1 mouse cellular context compared by ENCODE assay signal in genomic region chr4:106790218-106790617, GRCm38 (mm10).
TF ChIP-seq lines count a peak whose summit lies in the region.

No protein-coding gene starts in this region.

TF ChIP-seq in CH12.LX, 34 proteins besides CTCF, POLR2A, EP300 and RAD21:
- TF ChIP-seq SMC3 (IDR thresholded peaks at IDR 0.05; ENCODE audit: low read depth, low read length), result peak; percentile 60
- TF ChIP-seq TCF12 (IDR thresholded peaks at IDR 0.05; ENCODE audit: low read depth, low read length), result 0 out of 2 replicates have a peak, but pooled peaks have one; percentile 3
- peak; percentile 43; the same call in 1 of the 2 replicates for TF ChIP-seq MYC (IDR thresholded peaks at IDR 0.05; ENCODE audit: low read depth, low read length)
- TF ChIP-seq USF1 (IDR thresholded peaks at IDR 0.05; ENCODE audit: low read depth, low read length), result peak; percentile 32; the same call in 1 of the 2 replicates
- peak; percentile 39 for TF ChIP-seq USF2 (conservative IDR thresholded peaks at IDR 0.05; ENCODE audit: low read depth, low read length)
